ENCODE assay signal across 18 mouse cellular contexts in the genomic region with DNA sequence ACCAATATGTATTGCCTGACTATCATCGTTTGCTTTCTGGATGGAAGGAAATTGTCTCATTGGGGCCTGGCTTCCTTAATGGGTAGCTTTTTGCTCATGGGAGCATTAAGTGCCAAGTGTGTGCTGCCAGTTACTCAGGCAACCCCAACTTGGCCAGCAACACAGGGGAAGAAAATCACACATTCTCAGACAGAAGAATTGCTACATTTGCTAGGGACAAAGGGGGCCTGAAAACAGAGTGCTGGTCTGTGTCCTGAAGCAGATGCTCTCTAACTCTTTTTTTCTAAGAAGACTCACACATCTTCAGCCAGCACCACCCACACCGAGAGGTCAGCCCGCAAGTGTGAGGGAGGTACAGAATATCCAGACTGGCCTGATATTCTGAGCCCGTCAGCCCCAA. TPM values are rescaled to one million over a fixed set of nuclear protein-coding genes. Genes with fewer than 3 reads are reported as not detected.
A peak's percentile ranks its signal among the peaks of the same experiment; 100 is the strongest.
DNase-seq lines count a peak whose midpoint lies in the region; ATAC-seq and TF ChIP-seq lines count a peak whose summit lies in the region.
"Had no signal": no experiment of that assay in that cellular context is flagged by ENCODE, and none has a peak within 500 bp of the region (broad histone marks: within the 10 kb centered on the region; RNA-seq: fewer than 3 reads in every experiment).

No protein-coding gene starts in this region.

- peak overlapping the region; percentile 73 for H3K27ac ChIP-seq in forebrain, embryonic 16.5 days (ENCODE audit: low read length)
- 0 out of 2 replicates have a peak overlapping the region, but pooled peaks have one; percentile 26 for H3K27ac ChIP-seq in midbrain, embryonic 14.5 days (replicated peaks; ENCODE audit: low read depth, low read length)
- H3K27ac ChIP-seq in liver, postnatal 0 days (ENCODE audit: low read depth): no peak overlapping the region
- H3K27ac ChIP-seq: embryonic facial prominence, embryonic 13.5 days; kidney, postnatal 0 days; limb, embryonic 12.5 days; liver, embryonic 13.5 days; stomach, embryonic 15.5 days had no signal

- DNase-seq in frontal cortex, postnatal 14 days (ENCODE audit: low spot score in 2 of 2): no peak
- peak; percentile 45 for DNase-seq in Muller cell, postnatal 12 days (ENCODE audit: inconsistent ontology term)
- no peak for DNase-seq in midbrain, embryonic 14.5 days
- no peak for DNase-seq in layer of hippocampus, adult 11-12 months (ENCODE audit: low spot score)
- DNase-seq in cerebellum, postnatal 25 days: no peak
- DNase-seq in liver, postnatal 0 days: no peak
- DNase-seq: adrenal gland, adult 8-10 months; cerebellum, adult 11-12 months; liver, embryonic 13.5 days; spleen, adult 18-20 months had no signal

- H3K4me3 ChIP-seq in forebrain, embryonic 16.5 days (replicated peaks; ENCODE audit: low read length): no peak overlapping the region
- H3K4me3 ChIP-seq in midbrain, embryonic 14.5 days (replicated peaks; ENCODE audit: low read depth, low read length): no peak overlapping the region
- no peak overlapping the region for H3K4me3 ChIP-seq in liver, postnatal 0 days (ENCODE audit: low read depth, low read length)
- H3K4me3 ChIP-seq: embryonic facial prominence, embryonic 13.5 days; limb, embryonic 12.5 days; liver, embryonic 13.5 days; stomach, embryonic 15.5 days had no signal

- H3K4me1 ChIP-seq in forebrain, embryonic 16.5 days (replicated peaks; ENCODE audit: control insufficient read depth, insufficient read depth, low read length): peaks cover 17% of the 10 kb centered on the region
- H3K4me1 ChIP-seq in midbrain, embryonic 14.5 days (ENCODE audit: control insufficient read depth, insufficient read depth, low read length): peaks cover 14% of the 10 kb centered on the region
- H3K4me1 ChIP-seq in liver, postnatal 0 days (ENCODE audit: insufficient read depth): no peaks in the 10 kb centered on the region
- H3K4me1 ChIP-seq: limb, embryonic 12.5 days; liver, embryonic 13.5 days; stomach, embryonic 15.5 days had no signal

- no peak overlapping the region for H3K4me2 ChIP-seq in forebrain, embryonic 16.5 days (ENCODE audit: low read length)
- no peak overlapping the region for H3K4me2 ChIP-seq in midbrain, embryonic 14.5 days (ENCODE audit: low read length)
- H3K4me2 ChIP-seq in liver, postnatal 0 days (ENCODE audit: low read depth, low read length): no peak overlapping the region
- H3K4me2 ChIP-seq: embryonic facial prominence, embryonic 13.5 days; limb, embryonic 12.5 days; liver, embryonic 13.5 days; stomach, embryonic 15.5 days had no signal

- H3K9me3 ChIP-seq in forebrain, embryonic 16.5 days (ENCODE audit: control insufficient read depth, low read length): no peaks in the 10 kb centered on the region
- no peaks in the 10 kb centered on the region for H3K9me3 ChIP-seq in midbrain, embryonic 14.5 days (ENCODE audit: control insufficient read depth, low read length)
- H3K9me3 ChIP-seq in liver, postnatal 0 days (ENCODE audit: low read length): no peaks in the 10 kb centered on the region
- H3K9me3 ChIP-seq: embryonic facial prominence, embryonic 13.5 days; limb, embryonic 12.5 days; liver, embryonic 13.5 days; stomach, embryonic 15.5 days had no signal

- no peak for TF ChIP-seq CTCF in liver, postnatal 0 days (IDR thresholded peaks at IDR 0.05; ENCODE audit: low read depth)

- H3K36me3 ChIP-seq in forebrain, embryonic 16.5 days (ENCODE audit: control insufficient read depth, insufficient read depth): no peaks in the 10 kb centered on the region
- H3K36me3 ChIP-seq in midbrain, embryonic 14.5 days (ENCODE audit: control insufficient read depth, insufficient read depth, low read length): no peaks in the 10 kb centered on the region
- H3K36me3 ChIP-seq in liver, postnatal 0 days (replicated peaks; ENCODE audit: insufficient read depth, low read length): no peaks in the 10 kb centered on the region
- H3K36me3 ChIP-seq: embryonic facial prominence, embryonic 13.5 days; limb, embryonic 12.5 days; liver, embryonic 13.5 days; stomach, embryonic 15.5 days had no signal

- WGBS in forebrain, embryonic 16.5 days: 36% methylated on average over 4 of the region's 4 CpGs
- WGBS in midbrain, embryonic 14.5 days: 75% methylated on average over 4 of the region's 4 CpGs
- 81% methylated on average over 4 of the region's 4 CpGs for WGBS in liver, postnatal 0 days (ENCODE audit: insufficient replicate concordance)

- ATAC-seq in frontal cortex, adult (ENCODE audit: low TSS enrichment): peak; percentile 16; the same call in 1 of the 2 replicates
- peak; percentile 72; the same call in 1 of the 2 replicates for ATAC-seq in forebrain, embryonic 16.5 days
- ATAC-seq in midbrain, embryonic 14.5 days (ENCODE audit: low FRiP score, low TSS enrichment): no peak
- ATAC-seq in liver, postnatal 0 days: no peak
- ATAC-seq: inflammation-experienced regulatory T-cells, adult 6 months; lung, postnatal 0 days had no signal

- H3K9ac ChIP-seq in forebrain, embryonic 16.5 days (replicated peaks; ENCODE audit: low read depth, low read length): no peak overlapping the region
- H3K9ac ChIP-seq in midbrain, embryonic 14.5 days (replicated peaks; ENCODE audit: low read length): no peak overlapping the region
- no peak overlapping the region for H3K9ac ChIP-seq in liver, postnatal 0 days (replicated peaks)
- H3K9ac ChIP-seq: embryonic facial prominence, embryonic 13.5 days; limb, embryonic 12.5 days; liver, embryonic 13.5 days; stomach, embryonic 15.5 days had no signal

- TF ChIP-seq EP300 in liver, postnatal 0 days (IDR thresholded peaks at IDR 0.05; ENCODE audit: low read depth): no peak

- no peaks in the 10 kb centered on the region for H3K27me3 ChIP-seq in forebrain, embryonic 16.5 days (replicated peaks; ENCODE audit: control insufficient read depth, insufficient read depth, low read length)
- no peaks in the 10 kb centered on the region for H3K27me3 ChIP-seq in midbrain, embryonic 14.5 days (ENCODE audit: control insufficient read depth, insufficient read depth, low read length)
- H3K27me3 ChIP-seq in liver, postnatal 0 days (ENCODE audit: insufficient read depth, low read length): no peaks in the 10 kb centered on the region
- H3K27me3 ChIP-seq: embryonic facial prominence, embryonic 13.5 days; limb, embryonic 12.5 days; liver, embryonic 13.5 days; stomach, embryonic 15.5 days had no signal

RNA-seq across cellular contexts. Expression of a gene that starts 24.3 kb away (rescaled TPM):
- 0.35 and 0.43 TPM in 2 replicates for polyA plus RNA-seq in forebrain, embryonic 16.5 days (2015; fragmentation: Nextera tagmentation; extraction: Ambion mirVana)
- 0.30 and 0.50 TPM in 2 replicates for polyA plus RNA-seq in midbrain, embryonic 14.5 days (2014; fragmentation: Nextera tagmentation; extraction: Ambion mirVana)
- polyA plus RNA-seq in liver, postnatal 0 days (2015; fragmentation: Nextera tagmentation; extraction: Ambion mirVana): 4.2 and 4.9 TPM in 2 replicates

RNA-seq across cellular contexts. Expression of a gene that starts 44.2 kb away (rescaled TPM):
- not detected in 2 replicates for polyA plus RNA-seq in forebrain, embryonic 16.5 days (2015; fragmentation: Nextera tagmentation; extraction: Ambion mirVana)
- not detected in 2 replicates for polyA plus RNA-seq in midbrain, embryonic 14.5 days (2014; fragmentation: Nextera tagmentation; extraction: Ambion mirVana)
- not detected in 2 replicates for polyA plus RNA-seq in liver, postnatal 0 days (2015; fragmentation: Nextera tagmentation; extraction: Ambion mirVana)
- polyA plus RNA-seq: embryonic facial prominence, embryonic 13.5 days; inflammation-experienced regulatory T-cells, adult 6 months; limb, embryonic 12.5 days; liver, embryonic 13.5 days; lung, postnatal 0 days had no signal

RNA-seq across cellular contexts. Expression of a gene that starts 51.7 kb away (rescaled TPM):
- 33.0 and 35.4 TPM in 2 replicates for polyA plus RNA-seq in forebrain, embryonic 16.5 days (2015; fragmentation: Nextera tagmentation; extraction: Ambion mirVana)
- 29.3 and 36.6 TPM in 2 replicates for polyA plus RNA-seq in midbrain, embryonic 14.5 days (2014; fragmentation: Nextera tagmentation; extraction: Ambion mirVana)
- 15.0 and 15.4 TPM in 2 replicates for polyA plus RNA-seq in liver, postnatal 0 days (2015; fragmentation: Nextera tagmentation; extraction: Ambion mirVana)

RNA-seq across cellular contexts. Expression of a gene that starts 51.8 kb away (rescaled TPM):
- polyA plus RNA-seq in forebrain, embryonic 16.5 days (2015; fragmentation: Nextera tagmentation; extraction: Ambion mirVana): 12.7 and 14.3 TPM in 2 replicates
- 11.3 and 13.1 TPM in 2 replicates for polyA plus RNA-seq in midbrain, embryonic 14.5 days (2014; fragmentation: Nextera tagmentation; extraction: Ambion mirVana)
- polyA plus RNA-seq in liver, postnatal 0 days (2015; fragmentation: Nextera tagmentation; extraction: Ambion mirVana): 7.4 and 7.7 TPM in 2 replicates

Comparison
In these comparisons a context has a peak if more than half of its experiments do, and no peak if none do; other contexts are left out.
1. ATAC-seq: peak in frontal cortex, adult (single experiment) and forebrain, embryonic 16.5 days (single experiment); none in midbrain, embryonic 14.5 days (single experiment) and liver, postnatal 0 days (single experiment).